Mouse (Mus musculus) heart, postnatal 0 days (tissue): Measurements from ENCODE around the gene Gm17334.

Experiments
- CTCF ChIP-seq: IDR thresholded peaks from 2 replicates; pipeline ENCODE4 v1.5.1; 2016; ENCODE audit warnings: antibody characterized with exemption, control low read depth, low read depth
- EP300 ChIP-seq: IDR thresholded peaks from 2 replicates; pipeline ENCODE4 v1.6.1; 2016; ENCODE audit warnings: antibody characterized with exemption, low read depth

- peak; percentile 47 for TF ChIP-seq CTCF
- TF ChIP-seq EP300, result no peak
These were observed 30.6 kb downstream of the Gm17334 start for GRCm38 (mm10) chr11:53742353-53742752.
